Mouse (Mus musculus) stomach, postnatal 0 days (tissue): ENCODE measurements around the gene Ndufaf8. TPM values are rescaled to one million over a fixed set of nuclear protein-coding genes. Genes with fewer than 3 reads are reported as not detected.

Experiments
- ATAC-seq: fragments of 200-750 bp; cut with Nextera tagmentation; 2 replicates; pipeline ENCODE4 v1.8.0; 2017; ENCODE audit not compliant: low FRiP score, low TSS enrichment
- DNase-seq: peaks from one replicate; pipeline ENCODE4 v3.0.0-alpha.2; 2016; ENCODE audit warnings: low spot score
- H3K27ac ChIP-seq: fragments of 300-500 bp; sonication (generic); replicated peaks from 2 replicates; pipeline ENCODE4 v1.5.1; 2014; ENCODE audit warnings: mild to moderate bottlenecking, control low read depth
- H3K27me3 ChIP-seq: fragments of 300-500 bp; sonication (generic); 2 replicates; pipeline ENCODE4 v1.6.1; 2014; ENCODE audit warnings: low read length; ENCODE audit not compliant: control insufficient read depth, insufficient read depth
- H3K36me3 ChIP-seq: fragments of 300-500 bp; sonication (generic); 2 replicates; pipeline ENCODE4 v1.6.1; 2014; ENCODE audit warnings: low read length, mixed read lengths; ENCODE audit not compliant: control insufficient read depth, insufficient read depth
- H3K4me1 ChIP-seq: fragments of 300-500 bp; sonication (generic); replicated peaks from 2 replicates; pipeline ENCODE4 v1.6.1; 2014; ENCODE audit warnings: antibody characterized with exemption; ENCODE audit not compliant: control insufficient read depth, insufficient read depth
- H3K4me2 ChIP-seq: fragments of 300-500 bp; sonication (generic); replicated peaks from 2 replicates; pipeline ENCODE4 v1.6.1; 2014; ENCODE audit warnings: low read depth, mild to moderate bottlenecking, control low read depth, moderate library complexity
- H3K4me3 ChIP-seq: fragments of 300-500 bp; sonication (generic); 2 replicates; pipeline ENCODE4 v1.5.1; 2014; ENCODE audit warnings: low read depth, low read length, control low read depth
- H3K9ac ChIP-seq: fragments of 300-500 bp; sonication (generic); 2 replicates; pipeline ENCODE4 v1.6.1; 2014; ENCODE audit warnings: mild to moderate bottlenecking, low read length, control low read depth, mixed read lengths
- H3K9me3 ChIP-seq: fragments of 300-500 bp; sonication (generic); 2 replicates; pipeline ENCODE4 v1.6.1; 2016; ENCODE audit warnings: low read length; ENCODE audit not compliant: control insufficient read depth
- CTCF ChIP-seq: IDR thresholded peaks from 2 replicates; pipeline ENCODE4 v1.5.1; 2016; ENCODE audit warnings: antibody characterized with exemption, low read depth, mild to moderate bottlenecking, moderate library complexity
- EP300 ChIP-seq: optimal IDR thresholded peaks from 2 replicates; pipeline ENCODE3; 2016; ENCODE audit warnings: antibody characterized with exemption
- WGBS: fragments of 180-500 bp; shearing (Covaris S2); extraction: QIAGEN DNeasy Blood & Tissue Kit; methylation state at CpG from one replicate; pipeline ENCODE4 v1.1.7; 2014; 5-methylcytosine and 5-hydroxymethylcytosine counted together
- polyA plus RNA-seq: library from polyadenylated mRNA; unstranded; fragments of >200 nt; fragmentation: Nextera tagmentation; extraction: Ambion mirVana; gene quantifications from 2 replicates; pipeline ENCODE4 v1.2.1, GENCODE M21; 2015

Gene Ndufaf8
- 84.8 and 84.9 TPM in 2 replicates for polyA plus RNA-seq

GRCm38 (mm10) chr11:120098588-120099511 is at the start of gene Ndufaf8, which contains the start of gene Tepsin:
Gene Ndufaf8, plus strand, starts transcription at chr11:120098928.
Gene Tepsin, minus strand, starts transcription at chr11:120098731.
- H3K9me3 ChIP-seq = no peaks in the 10 kb centered on the region
- H3K4me3 ChIP-seq = peak within 1 kb of the TSS; percentile 78
- no peaks in the 10 kb centered on the region for H3K27me3 ChIP-seq
- TF ChIP-seq CTCF (no peak), EP300 (peak; percentile 99)
- H3K27ac ChIP-seq = peak within 1 kb of the TSS; percentile 95
- DNase-seq (peak; percentile 98), ATAC-seq (peak; percentile 96)
- H3K36me3 ChIP-seq = peaks cover 3% of the 10 kb centered on the region; the same call in 1 of the 2 replicates
- H3K4me2 ChIP-seq = peak within 1 kb of the TSS; percentile 88
- WGBS = under 1% methylated on average over 77 of the region's 77 CpGs
- H3K9ac ChIP-seq = peak within 1 kb of the TSS; percentile 91
- H3K4me1 ChIP-seq = 0 out of 2 replicates have a peak, but pooled peaks cover 6% of the 10 kb centered on the region

GRCm38 (mm10) chr11:120049067-120049466 is 49.7 kb upstream of the Ndufaf8 start:
- Histone ChIP-seq H3K9me3 (no peaks in the 10 kb centered on the region), H3K27me3 (no peaks in the 10 kb centered on the region), H3K4me1 (peaks cover 9% of the 10 kb centered on the region), H3K4me3 (no peak overlapping the region), H3K27ac (no peak overlapping the region), H3K9ac (no peak overlapping the region), H3K36me3 (no peaks in the 10 kb centered on the region), H3K4me2 (no peak overlapping the region)
- 80% methylated on average over 8 of the region's 8 CpGs for WGBS
- DNase-seq (no peak), ATAC-seq (no peak)
- TF ChIP-seq CTCF = no peak
- TF ChIP-seq EP300 = no peak

GRCm38 (mm10) chr11:120051124-120051811 is 47.5 kb upstream of the Ndufaf8 start:
- peak; percentile 27; the same call in 1 of the 2 replicates for ATAC-seq
- Histone ChIP-seq H3K9me3 (no peaks in the 10 kb centered on the region), H3K27me3 (no peaks in the 10 kb centered on the region), H3K36me3 (no peaks in the 10 kb centered on the region), H3K27ac (0 out of 2 replicates have a peak overlapping the region, but pooled peaks have one; percentile 30), H3K9ac (no peak overlapping the region), H3K4me1 (peaks cover 6% of the 10 kb centered on the region), H3K4me2 (no peak overlapping the region), H3K4me3 (no peak overlapping the region)
- 49% methylated on average over 14 of the region's 14 CpGs for WGBS
- no peak for DNase-seq
- TF ChIP-seq EP300 (no peak), CTCF (no peak)

- Histone ChIP-seq H3K27ac (no peak overlapping the region), H3K4me2 (no peak overlapping the region), H3K27me3 (no peaks in the 10 kb centered on the region), H3K36me3 (no peaks in the 10 kb centered on the region), H3K9me3 (no peaks in the 10 kb centered on the region), H3K4me3 (no peak overlapping the region), H3K9ac (no peak overlapping the region), H3K4me1 (peaks cover 3% of the 10 kb centered on the region; the same call in 1 of the 2 replicates)
- 49% methylated on average over 9 of the region's 9 CpGs for WGBS
- TF ChIP-seq CTCF (no peak), EP300 (no peak)
- no peak for DNase-seq
- ATAC-seq = peak; percentile 14; the same call in 1 of the 2 replicates
These were observed 46.5 kb upstream of the Ndufaf8 start for GRCm38 (mm10) chr11:120052274-120052673.

GRCm38 (mm10) chr11:120053846-120054245 is 44.9 kb upstream of the Ndufaf8 start:
- Histone ChIP-seq H3K4me1 (peaks cover 3% of the 10 kb centered on the region; the same call in 1 of the 2 replicates), H3K4me2 (no peak overlapping the region), H3K9me3 (no peaks in the 10 kb centered on the region), H3K27ac (no peak overlapping the region), H3K9ac (no peak overlapping the region), H3K4me3 (no peak overlapping the region), H3K36me3 (no peaks in the 10 kb centered on the region), H3K27me3 (no peaks in the 10 kb centered on the region)
- TF ChIP-seq EP300 (no peak), CTCF (no peak)
- 77% methylated on average over 4 of the region's 4 CpGs for WGBS
- ATAC-seq (no peak), DNase-seq (no peak)
